Mouse (Mus musculus) forebrain, embryonic 16.5 days (tissue): ENCODE data around the gene Tbrg4. TPM values are rescaled to one million over a fixed set of nuclear protein-coding genes. Genes with fewer than 3 reads are reported as not detected.

Source experiments
- ATAC-seq: fragments of 200-750 bp; cut with Nextera tagmentation; 2 replicates; pipeline ENCODE4 v1.8.0; 2017; ENCODE audit warnings: mild to moderate bottlenecking, moderate library complexity
- H3K27ac ChIP-seq: fragments of 300-500 bp; sonication (generic); 2 replicates; pipeline ENCODE4 v1.5.1; 2014; ENCODE audit warnings: low read length, control low read depth
- H3K27me3 ChIP-seq: fragments of 300-500 bp; sonication (generic); replicated peaks from 2 replicates; pipeline ENCODE4 v1.6.1; 2014; ENCODE audit warnings: low read length; ENCODE audit not compliant: control insufficient read depth, insufficient read depth
- H3K36me3 ChIP-seq: fragments of 300-500 bp; sonication (generic); 2 replicates; pipeline ENCODE4 v1.6.1; 2014; ENCODE audit not compliant: control insufficient read depth, insufficient read depth
- H3K4me1 ChIP-seq: fragments of 300-500 bp; sonication (generic); replicated peaks from 2 replicates; pipeline ENCODE4 v1.6.1; 2014; ENCODE audit warnings: low read length; ENCODE audit not compliant: control insufficient read depth, insufficient read depth
- H3K4me2 ChIP-seq: fragments of 300-500 bp; sonication (generic); 2 replicates; pipeline ENCODE4 v1.6.1; 2014; ENCODE audit warnings: mild to moderate bottlenecking, low read length, control low read depth
- H3K4me3 ChIP-seq: fragments of 300-500 bp; sonication (generic); replicated peaks from 2 replicates; pipeline ENCODE4 v1.5.1; 2014; ENCODE audit warnings: mild to moderate bottlenecking, low read length, control low read depth
- H3K9ac ChIP-seq: fragments of 300-500 bp; sonication (generic); replicated peaks from 2 replicates; pipeline ENCODE4 v1.6.1; 2014; ENCODE audit warnings: low read depth, low read length, control low read depth
- H3K9me3 ChIP-seq: fragments of 300-500 bp; sonication (generic); 2 replicates; pipeline ENCODE4 v1.6.1; 2016; ENCODE audit warnings: low read length; ENCODE audit not compliant: control insufficient read depth
- WGBS: fragments of 180-500 bp; shearing (Covaris S2); extraction: QIAGEN DNeasy Blood & Tissue Kit; methylation state at CpG from one replicate; pipeline ENCODE4 v1.1.7; 2014; 5-methylcytosine and 5-hydroxymethylcytosine counted together
- polyA plus RNA-seq: library from polyadenylated mRNA; unstranded; fragments of >200 nt; fragmentation: Nextera tagmentation; extraction: Ambion mirVana; gene quantifications from 2 replicates; pipeline ENCODE4 v1.2.1, GENCODE M21; 2015

Tbrg4 gene
- polyA plus RNA-seq, 1 experiment from 2014 or later: 32.2 TPM

DNA sequence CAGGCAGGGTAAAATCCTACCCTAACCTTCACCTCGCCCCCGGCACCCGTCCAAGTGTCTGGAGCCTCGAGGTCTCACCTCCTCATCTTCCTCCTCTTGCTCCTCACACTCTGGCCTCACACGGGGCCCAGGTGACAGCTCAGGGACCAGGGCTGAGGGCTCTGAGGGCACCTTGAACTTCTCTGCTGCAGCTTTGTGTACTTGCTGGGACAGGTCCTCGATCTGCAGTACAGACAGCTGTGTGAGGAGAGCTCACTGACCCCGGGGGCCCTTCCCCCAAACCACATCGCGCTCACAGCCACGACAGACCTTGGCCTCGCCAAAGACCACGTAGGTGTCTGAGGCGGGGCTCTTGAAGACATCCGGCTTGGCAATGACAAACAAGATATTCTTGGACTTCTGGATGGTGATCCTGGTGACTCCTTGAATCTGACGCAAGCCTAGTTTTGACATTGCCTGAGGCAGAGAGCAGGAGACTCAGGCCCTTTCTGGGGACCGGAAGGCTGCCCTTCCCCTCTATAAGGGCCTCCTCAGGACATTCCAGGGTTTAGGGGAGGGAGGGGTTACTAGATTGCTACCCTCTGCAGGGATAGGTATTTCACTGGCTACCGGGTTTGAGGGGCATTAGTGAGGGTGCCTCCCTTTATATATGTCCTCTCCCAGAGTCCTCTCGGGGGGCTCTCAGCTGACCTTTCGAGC, 27.5 kb downstream of the Tbrg4 start:
- peaks cover 15% of the 10 kb centered on the region for H3K36me3 ChIP-seq

DNA sequence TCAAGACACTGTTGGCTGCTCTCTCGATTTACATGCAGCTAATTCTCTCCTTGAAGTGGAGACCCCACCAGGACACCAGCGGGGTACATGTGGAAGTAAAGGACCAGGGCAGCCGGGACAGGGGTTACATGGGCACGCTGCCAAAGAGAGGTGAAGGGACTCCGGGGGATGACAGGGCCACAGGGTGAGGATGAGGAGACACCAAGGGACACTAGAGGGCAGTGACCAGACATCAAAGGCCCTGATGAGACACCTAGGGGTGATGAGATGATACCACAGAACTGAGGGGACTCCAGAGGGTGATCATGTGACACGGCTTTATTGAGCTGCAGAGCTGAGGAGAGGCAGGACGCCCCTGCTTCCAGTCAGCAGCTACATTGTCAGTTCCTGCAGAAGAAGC, 28.3 kb downstream of the Tbrg4 start:
- no peak overlapping the region for H3K9ac ChIP-seq
- no peaks in the 10 kb centered on the region for H3K9me3 ChIP-seq
- H3K27me3 ChIP-seq: no peaks in the 10 kb centered on the region
- no peak overlapping the region for H3K4me2 ChIP-seq
- ATAC-seq: no peak
- peaks cover 17% of the 10 kb centered on the region for H3K36me3 ChIP-seq
- no peak overlapping the region for H3K4me3 ChIP-seq
- peaks cover 27% of the 10 kb centered on the region for H3K4me1 ChIP-seq
- 74% methylated on average over 7 of the region's 7 CpGs for WGBS
- no peak overlapping the region for H3K27ac ChIP-seq

More for the DNA sequence above, 27.5 kb downstream of the Tbrg4 start:
- Histone ChIP-seq H3K27ac (no peak overlapping the region), H3K9me3 (no peaks in the 10 kb centered on the region), H3K4me2 (peak overlapping the region; percentile 58), H3K27me3 (no peaks in the 10 kb centered on the region), H3K4me1 (peaks cover 35% of the 10 kb centered on the region), H3K9ac (peak overlapping the region; percentile 58), H3K4me3 (peak overlapping the region; percentile 30)
- WGBS: 61% methylated on average over 19 of the region's 19 CpGs
- ATAC-seq: no peak

DNA sequence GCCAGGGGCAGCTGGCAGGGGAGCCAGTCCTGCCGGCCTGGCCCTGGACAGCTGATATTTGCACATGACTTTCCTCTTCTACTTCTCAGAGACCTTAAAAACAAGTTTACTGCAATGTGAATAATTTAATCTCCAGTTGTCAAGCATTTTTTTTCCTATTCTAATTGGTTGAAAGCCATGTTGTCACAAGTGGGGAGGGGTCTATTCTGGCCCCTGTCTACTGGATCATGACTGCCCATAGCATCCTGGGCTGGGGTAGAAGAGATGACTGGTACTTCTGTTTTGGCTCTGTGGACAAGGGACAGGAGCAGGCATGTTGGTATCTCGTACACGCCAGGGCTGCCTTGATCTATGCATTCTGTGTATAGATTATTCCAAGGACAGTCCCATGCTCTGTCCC, 29.3 kb downstream of the Tbrg4 start:
- Histone ChIP-seq H3K4me1 (peaks cover 25% of the 10 kb centered on the region), H3K4me3 (no peak overlapping the region), H3K9ac (no peak overlapping the region), H3K36me3 (peaks cover 21% of the 10 kb centered on the region), H3K27ac (no peak overlapping the region), H3K9me3 (no peaks in the 10 kb centered on the region), H3K27me3 (no peaks in the 10 kb centered on the region), H3K4me2 (no peak overlapping the region)
- no peak for ATAC-seq
- WGBS: 84% methylated on average over 3 of the region's 3 CpGs

DNA sequence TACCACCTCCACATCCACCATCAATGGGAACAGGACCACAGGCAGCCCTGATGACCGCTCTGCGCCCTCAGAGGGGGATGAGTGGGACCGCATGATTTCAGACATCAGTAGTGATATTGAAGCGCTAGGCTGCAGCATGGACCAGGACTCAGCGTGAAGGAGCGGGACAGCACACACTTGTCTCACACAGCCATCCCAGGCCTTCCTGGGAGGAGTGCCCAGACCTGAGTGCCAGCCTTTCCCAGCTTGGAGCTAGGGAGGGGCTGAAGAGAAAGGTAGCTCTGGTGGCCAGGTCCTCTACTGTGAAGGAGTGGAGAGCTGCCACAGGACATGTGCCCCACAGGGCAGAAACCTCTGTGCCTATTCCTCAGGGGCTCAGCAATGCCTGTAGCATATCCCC, 29.7 kb downstream of the Tbrg4 start:
- H3K4me2 ChIP-seq: no peak overlapping the region
- no peak overlapping the region for H3K27ac ChIP-seq
- ATAC-seq: no peak
- 97% methylated on average over 6 of the region's 6 CpGs for WGBS
- no peak overlapping the region for H3K9ac ChIP-seq
- no peaks in the 10 kb centered on the region for H3K9me3 ChIP-seq
- peaks cover 18% of the 10 kb centered on the region for H3K36me3 ChIP-seq
- H3K4me3 ChIP-seq: no peak overlapping the region
- no peaks in the 10 kb centered on the region for H3K27me3 ChIP-seq
- peaks cover 25% of the 10 kb centered on the region for H3K4me1 ChIP-seq

DNA sequence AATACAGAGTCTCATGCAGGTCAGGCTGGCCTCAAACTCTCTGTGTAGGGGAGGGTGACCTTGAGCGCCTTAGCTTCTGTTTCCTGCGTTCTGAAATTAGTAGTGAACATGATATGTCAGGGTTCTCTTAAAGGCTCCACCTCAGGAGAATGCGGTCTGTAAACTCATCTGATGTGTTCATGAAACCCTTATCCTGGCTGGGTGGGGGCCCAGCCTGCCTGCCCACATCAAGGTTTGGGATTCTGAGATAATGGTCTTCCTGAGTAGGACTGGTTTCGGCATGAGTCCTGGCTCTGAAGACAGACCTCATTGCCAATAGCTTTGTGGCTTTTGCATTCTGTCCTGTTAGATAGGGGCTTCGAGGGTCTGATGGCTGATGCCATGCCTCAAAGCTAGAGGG, 30.5 kb downstream of the Tbrg4 start:
- peaks cover 18% of the 10 kb centered on the region for H3K36me3 ChIP-seq
- peaks cover 25% of the 10 kb centered on the region for H3K4me1 ChIP-seq
- H3K27ac ChIP-seq: no peak overlapping the region
- ATAC-seq: no peak
- no peaks in the 10 kb centered on the region for H3K27me3 ChIP-seq
- 94% methylated on average over 5 of the region's 5 CpGs for WGBS
- no peak overlapping the region for H3K4me3 ChIP-seq
- H3K9ac ChIP-seq: no peak overlapping the region
- no peaks in the 10 kb centered on the region for H3K9me3 ChIP-seq
- no peak overlapping the region for H3K4me2 ChIP-seq

DNA sequence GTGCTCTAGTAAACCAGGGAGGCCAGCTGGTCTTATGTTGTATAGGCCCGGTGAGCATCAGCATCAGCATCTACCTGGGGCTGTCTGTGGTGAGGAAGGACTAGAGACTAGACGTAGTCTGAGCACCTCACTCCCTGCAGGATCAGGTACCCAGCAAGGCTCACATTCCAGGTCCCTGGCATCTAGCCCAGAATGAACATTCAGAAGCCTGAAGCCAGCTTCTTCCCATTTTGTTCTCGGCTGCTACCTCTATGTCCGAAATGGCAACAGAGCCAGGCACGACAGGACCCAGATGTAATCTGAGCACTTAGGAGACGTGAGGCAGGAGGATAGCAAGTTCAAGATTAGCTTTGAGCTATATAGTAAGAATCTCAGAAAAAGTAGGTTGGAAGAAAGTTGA, 31.0 kb downstream of the Tbrg4 start:
- H3K4me1 ChIP-seq: peaks cover 21% of the 10 kb centered on the region
- H3K27me3 ChIP-seq: no peaks in the 10 kb centered on the region
- WGBS: 80% methylated on average over 6 of the region's 6 CpGs
- H3K4me3 ChIP-seq: no peak overlapping the region
- no peak overlapping the region for H3K9ac ChIP-seq
- no peak overlapping the region for H3K27ac ChIP-seq
- no peak overlapping the region for H3K4me2 ChIP-seq
- H3K9me3 ChIP-seq: no peaks in the 10 kb centered on the region
- no peak for ATAC-seq
- H3K36me3 ChIP-seq: peaks cover 18% of the 10 kb centered on the region

DNA sequence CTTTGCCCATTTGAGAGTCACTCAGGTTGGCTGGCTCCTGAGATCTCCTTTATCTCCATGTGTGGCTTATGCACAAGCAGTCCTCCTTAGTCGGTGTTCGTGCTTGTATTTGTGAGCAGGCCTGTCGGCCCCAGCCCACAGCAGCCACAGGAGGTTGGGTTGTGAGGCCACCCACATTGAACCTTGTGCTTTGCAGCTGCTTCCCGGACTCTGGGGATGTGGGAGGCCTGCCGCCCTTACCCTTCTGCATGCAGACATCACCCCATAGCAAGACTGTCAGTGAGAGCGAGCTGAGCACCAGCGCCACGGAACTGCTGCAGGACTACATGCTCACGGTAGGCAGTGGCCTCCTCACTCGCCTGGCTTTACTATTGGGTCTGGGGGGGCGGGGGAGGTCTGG, 32.5 kb downstream of the Tbrg4 start:
- Histone ChIP-seq H3K4me2 (no peak overlapping the region), H3K27me3 (no peaks in the 10 kb centered on the region), H3K4me1 (peaks cover 7% of the 10 kb centered on the region), H3K9me3 (no peaks in the 10 kb centered on the region), H3K9ac (no peak overlapping the region), H3K4me3 (no peak overlapping the region), H3K36me3 (peaks cover 20% of the 10 kb centered on the region), H3K27ac (no peak overlapping the region)
- WGBS: 71% methylated on average over 11 of the region's 11 CpGs
- no peak for ATAC-seq

DNA sequence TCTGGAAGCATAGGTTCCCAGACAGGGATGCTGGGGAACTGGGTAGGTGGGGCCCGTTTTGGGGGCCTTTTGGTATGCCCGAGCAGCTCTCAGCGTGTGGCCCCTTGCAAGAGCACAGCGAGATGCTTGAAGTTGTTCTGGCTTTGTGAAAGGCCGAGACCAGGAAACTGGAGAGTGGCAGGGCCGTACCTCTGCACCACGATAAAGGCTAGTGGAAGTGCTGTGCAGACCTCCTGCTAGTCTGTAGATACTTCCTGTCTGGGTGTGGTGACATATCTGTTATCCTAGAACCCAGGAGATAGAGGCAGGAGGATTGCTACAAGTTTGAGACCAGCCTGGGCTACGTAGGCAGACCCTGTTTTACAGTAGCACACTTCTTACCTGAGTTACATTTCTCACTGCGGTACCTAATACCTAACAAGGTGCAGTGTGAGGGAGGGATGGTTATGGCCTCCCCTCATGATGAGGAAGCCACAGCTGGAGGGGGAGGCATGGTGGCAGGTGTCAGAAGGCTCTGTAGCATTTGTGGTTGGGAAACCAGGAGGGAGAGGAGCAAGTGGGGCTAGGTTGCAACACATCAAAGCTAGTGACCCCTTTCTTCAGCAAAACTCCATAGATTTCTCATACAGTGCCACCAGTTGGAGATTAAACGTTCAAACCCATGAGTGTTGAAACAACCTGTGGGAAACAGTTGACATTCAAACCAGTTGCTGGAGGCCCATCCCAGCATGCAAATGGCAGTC, 34.8 kb downstream of the Tbrg4 start:
- peaks cover 15% of the 10 kb centered on the region for H3K36me3 ChIP-seq
- H3K4me3 ChIP-seq: no peak overlapping the region
- no peak overlapping the region for H3K9ac ChIP-seq
- H3K4me1 ChIP-seq: no peaks in the 10 kb centered on the region
- H3K27me3 ChIP-seq: no peaks in the 10 kb centered on the region
- 80% methylated on average over 10 of the region's 10 CpGs for WGBS
- H3K27ac ChIP-seq: no peak overlapping the region
- no peak overlapping the region for H3K4me2 ChIP-seq
- no peak for ATAC-seq
- H3K9me3 ChIP-seq: no peaks in the 10 kb centered on the region

DNA sequence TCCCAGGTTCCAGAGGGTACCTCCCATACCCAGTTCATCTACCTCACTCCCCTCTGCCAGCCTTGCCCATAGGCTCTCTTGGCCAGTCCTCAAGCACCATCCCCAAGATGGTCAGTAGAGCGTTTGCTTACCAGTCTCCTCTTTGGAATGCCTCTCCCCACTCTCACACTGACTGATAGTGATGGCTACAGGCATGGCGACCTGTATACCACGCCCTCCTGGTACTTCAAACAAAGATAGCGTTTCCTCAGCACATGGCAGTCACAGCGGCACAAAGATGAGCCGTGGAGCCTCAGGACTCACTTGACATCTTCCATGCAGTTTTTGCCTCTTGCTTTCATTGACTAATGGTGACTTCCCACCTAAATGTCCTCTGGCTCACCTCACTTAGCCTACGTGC, 36.0 kb downstream of the Tbrg4 start:
- ATAC-seq: no peak
- WGBS: 94% methylated on average over 7 of the region's 7 CpGs
- Histone ChIP-seq H3K4me1 (no peaks in the 10 kb centered on the region), H3K4me2 (no peak overlapping the region), H3K27me3 (no peaks in the 10 kb centered on the region), H3K9me3 (no peaks in the 10 kb centered on the region), H3K4me3 (no peak overlapping the region), H3K9ac (no peak overlapping the region), H3K36me3 (peaks cover 10% of the 10 kb centered on the region), H3K27ac (no peak overlapping the region)
